Mouse (Mus musculus) ES-Bruce4 (cell line): Measurements from ENCODE around the gene Plekhm3. TPM values are rescaled to one million over a fixed set of nuclear protein-coding genes. Genes with fewer than 3 reads are reported as not detected.

Experiments used
- H3K27ac ChIP-seq: 2 replicates; pipeline ENCODE4 v1.5.1; 2012; ENCODE audit warnings: low read length, inconsistent platforms; ENCODE audit not compliant: insufficient read depth
- H3K27me3 ChIP-seq: 2 replicates; pipeline ENCODE4 v1.6.1; 2012; ENCODE audit warnings: mild to moderate bottlenecking, low read length, inconsistent platforms; ENCODE audit not compliant: control insufficient read depth, poor library complexity, insufficient read depth, severe bottlenecking
- H3K36me3 ChIP-seq: 2 replicates; pipeline ENCODE4 v1.6.1; 2012; ENCODE audit warnings: inconsistent platforms, mild to moderate bottlenecking, low read length, moderate library complexity; ENCODE audit not compliant: control insufficient read depth, poor library complexity, insufficient read depth, severe bottlenecking
- H3K4me1 ChIP-seq: one replicate; pipeline ENCODE4 v1.8.1; 2011; ENCODE audit warnings: low read length; ENCODE audit not compliant: control insufficient read depth, insufficient read depth
- H3K4me3 ChIP-seq: 2 replicates; pipeline ENCODE4 v1.5.1; 2011; ENCODE audit warnings: low read depth, mild to moderate bottlenecking, low read length
- H3K9ac ChIP-seq: 2 replicates; pipeline ENCODE4 v1.6.1; 2012; ENCODE audit warnings: low read depth, mild to moderate bottlenecking, inconsistent platforms; ENCODE audit not compliant: poor library complexity, severe bottlenecking
- H3K9me3 ChIP-seq: replicated peaks from 2 replicates; pipeline ENCODE4 v1.6.1; 2012; ENCODE audit warnings: mild to moderate bottlenecking, low read length, inconsistent platforms; ENCODE audit not compliant: control insufficient read depth, poor library complexity, insufficient read depth, severe bottlenecking
- CTCF ChIP-seq: IDR thresholded peaks from one replicate; pipeline ENCODE4 v1.8.1; 2011; ENCODE audit warnings: low read depth, low read length
- EP300 ChIP-seq: IDR thresholded peaks from 2 replicates; pipeline ENCODE4 v1.6.1; 2011; ENCODE audit warnings: low read depth, low read length; ENCODE audit not compliant: insufficient read depth
- POLR2A ChIP-seq: IDR thresholded peaks from one replicate; pipeline ENCODE4 v1.8.1; 2011; ENCODE audit warnings: low read length; ENCODE audit not compliant: insufficient read depth
- polyA plus RNA-seq: library from polyadenylated mRNA; stranded (reverse); fragments of >200 nt; gene quantifications from 2 replicates; pipeline ENCODE4 v1.2.4, GENCODE M21; 2011; ENCODE audit warnings: low read depth; ENCODE audit not compliant: missing spikeins, insufficient read depth, insufficient read length

Gene Plekhm3
- polyA plus RNA-seq, 1 experiment: 9.5 TPM

DNA sequence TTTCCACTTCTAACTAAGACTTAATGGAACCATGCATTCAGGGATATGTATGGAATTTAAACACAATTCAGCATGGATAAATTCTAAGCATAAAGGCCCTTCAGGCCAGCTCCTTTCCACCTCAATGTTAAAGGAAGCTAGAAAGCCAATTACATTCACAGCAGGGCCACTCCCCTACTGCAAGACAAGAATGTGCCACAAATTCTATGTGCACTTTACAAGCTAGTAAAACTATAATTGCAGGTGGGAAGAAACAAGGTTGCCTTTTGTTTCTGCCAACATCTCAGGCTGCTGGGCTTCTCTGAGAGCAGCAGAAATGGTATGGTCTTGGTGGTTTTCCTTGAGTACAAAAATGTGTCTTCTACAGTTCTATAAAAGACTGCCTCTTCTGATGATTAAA is 109.1 kb downstream of the Plekhm3 start:
- Histone ChIP-seq H3K9me3 (no peaks in the 10 kb centered on the region), H3K4me1 (no peaks in the 10 kb centered on the region), H3K27me3 (no peaks in the 10 kb centered on the region), H3K36me3 (no peaks in the 10 kb centered on the region), H3K27ac (no peak overlapping the region), H3K9ac (no peak overlapping the region), H3K4me3 (no peak overlapping the region)
- TF ChIP-seq EP300 (no peak), POLR2A (no peak)

DNA sequence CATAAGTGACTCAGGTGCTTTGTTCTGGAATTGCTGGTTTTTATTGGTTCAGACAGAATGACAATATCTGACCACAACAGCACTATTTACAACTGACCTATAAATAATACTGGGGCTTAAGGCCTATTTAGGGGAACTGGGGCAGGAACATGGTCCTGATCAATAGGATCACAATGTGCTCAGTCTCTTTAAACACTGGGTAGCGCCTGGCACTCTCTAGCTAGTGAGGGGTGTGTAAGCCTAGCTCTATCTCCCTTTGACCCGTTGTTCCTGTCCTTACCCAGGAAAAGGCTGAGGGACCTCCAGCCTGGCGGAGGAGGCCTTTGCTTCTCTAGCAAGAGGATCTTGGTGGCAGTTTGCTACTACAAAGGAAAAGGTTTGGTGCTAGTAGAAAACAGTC is 111.6 kb downstream of the Plekhm3 start:
- H3K27me3 ChIP-seq: no peaks in the 10 kb centered on the region
- no peaks in the 10 kb centered on the region for H3K9me3 ChIP-seq
- no peak overlapping the region for H3K4me3 ChIP-seq
- H3K36me3 ChIP-seq: no peaks in the 10 kb centered on the region
- H3K9ac ChIP-seq: no peak overlapping the region
- TF ChIP-seq POLR2A (no peak), CTCF (no peak), EP300 (no peak)
- H3K4me1 ChIP-seq: no peaks in the 10 kb centered on the region
- H3K27ac ChIP-seq: no peak overlapping the region

DNA sequence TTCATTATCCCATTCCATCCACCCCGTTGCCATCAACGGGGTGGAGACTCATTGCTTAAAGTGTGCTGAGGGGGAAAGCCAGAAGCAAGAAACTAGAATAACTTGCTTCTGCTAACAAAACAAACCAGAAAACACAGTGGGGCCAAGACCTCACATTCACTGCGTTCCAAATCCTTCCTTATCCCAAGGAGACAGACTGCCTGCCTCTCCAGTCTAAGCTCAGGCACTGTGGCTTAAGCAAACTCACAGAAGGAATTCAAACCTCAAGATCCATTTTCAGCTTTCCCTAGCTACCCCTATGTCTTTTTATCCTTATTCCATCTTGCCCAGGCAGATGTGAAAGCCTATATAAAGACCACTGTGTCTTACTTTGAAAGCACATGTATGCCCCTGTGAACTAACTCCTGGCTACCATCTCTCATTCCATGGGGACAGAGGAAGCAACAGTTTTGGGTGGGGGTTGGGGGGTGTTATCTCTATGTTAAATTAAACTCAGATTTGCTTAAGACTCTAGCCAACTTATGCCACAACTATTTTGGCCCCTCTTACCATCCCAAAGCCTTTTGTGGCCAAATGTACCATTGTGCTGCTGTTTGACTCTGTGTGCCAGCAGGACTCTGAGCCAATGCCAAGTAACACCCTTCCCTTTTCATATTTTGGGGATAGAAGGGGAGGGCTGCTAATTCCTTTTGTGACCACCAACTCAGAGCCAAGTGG is 112.6 kb downstream of the Plekhm3 start:
- no peaks in the 10 kb centered on the region for H3K9me3 ChIP-seq
- H3K4me1 ChIP-seq: no peaks in the 10 kb centered on the region
- H3K27ac ChIP-seq: no peak overlapping the region

DNA sequence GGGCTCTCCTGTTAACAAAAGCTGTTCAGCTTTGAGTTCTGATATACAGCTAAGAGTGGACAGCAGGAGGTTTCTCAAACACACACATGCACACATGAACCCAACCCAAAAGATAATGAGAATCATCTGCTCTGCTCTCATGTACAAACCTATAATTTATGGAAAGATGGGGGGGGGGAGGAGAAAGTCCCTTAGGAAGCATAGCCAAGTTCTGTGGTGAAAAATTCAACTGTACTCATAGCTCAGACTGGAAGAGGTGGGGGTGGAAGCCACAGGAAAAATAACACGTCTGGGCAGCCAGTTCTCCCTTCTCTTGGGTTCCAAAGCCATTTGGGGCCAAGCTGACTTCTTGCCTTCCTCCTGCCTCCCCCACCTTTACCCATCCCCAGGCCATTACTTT is 115.7 kb downstream of the Plekhm3 start:
- no peaks in the 10 kb centered on the region for H3K36me3 ChIP-seq
- no peaks in the 10 kb centered on the region for H3K4me1 ChIP-seq
- no peaks in the 10 kb centered on the region for H3K9me3 ChIP-seq
- no peaks in the 10 kb centered on the region for H3K27me3 ChIP-seq
- TF ChIP-seq EP300 (no peak), CTCF (no peak), POLR2A (no peak)
- H3K27ac ChIP-seq: no peak overlapping the region
- H3K4me3 ChIP-seq: no peak overlapping the region
- H3K9ac ChIP-seq: no peak overlapping the region

More for the DNA sequence above, 112.6 kb downstream of the Plekhm3 start:
- Histone ChIP-seq H3K27me3 (no peaks in the 10 kb centered on the region), H3K9ac (no peak overlapping the region), H3K4me3 (no peak overlapping the region), H3K36me3 (no peaks in the 10 kb centered on the region)
- TF ChIP-seq CTCF (no peak), EP300 (no peak), POLR2A (no peak)

- H3K27ac ChIP-seq: no peak overlapping the region
- no peak overlapping the region for H3K4me3 ChIP-seq
- no peaks in the 10 kb centered on the region for H3K9me3 ChIP-seq
- no peak overlapping the region for H3K9ac ChIP-seq
- no peaks in the 10 kb centered on the region for H3K27me3 ChIP-seq
- no peaks in the 10 kb centered on the region for H3K4me1 ChIP-seq
- no peak for TF ChIP-seq POLR2A
- no peak for TF ChIP-seq EP300
- TF ChIP-seq CTCF: no peak
- no peaks in the 10 kb centered on the region for H3K36me3 ChIP-seq
Observed at GRCm38 (mm10) chr1:64836584-64836983, 120.0 kb downstream of the Plekhm3 start.

- Histone ChIP-seq H3K9ac (no peak overlapping the region), H3K27ac (no peak overlapping the region), H3K9me3 (no peaks in the 10 kb centered on the region), H3K4me1 (no peaks in the 10 kb centered on the region), H3K27me3 (no peaks in the 10 kb centered on the region), H3K4me3 (no peak overlapping the region), H3K36me3 (no peaks in the 10 kb centered on the region)
- no peak for TF ChIP-seq EP300
- TF ChIP-seq CTCF: no peak
- no peak for TF ChIP-seq POLR2A
Observed at GRCm38 (mm10) chr1:64836114-64836513, 120.5 kb downstream of the Plekhm3 start.
